Mouse (Mus musculus) cerebellum, adult 2 months (tissue): ENCODE measurements around the gene Cyb5r3. TPM values are rescaled to one million over a fixed set of nuclear protein-coding genes. Genes with fewer than 3 reads are reported as not detected.

ENCODE experiments used
- DNase-seq, 2 experiments: peaks; one replicate each; pipeline ENCODE4 v3.0.0; 2021
- H3K27ac ChIP-seq: fragments of 200-500 bp; 2 replicates; pipeline ENCODE4 v1.5.1; 2012; ENCODE audit warnings: low read length, control low read depth, inconsistent platforms; ENCODE audit not compliant: insufficient read depth
- H3K27me3 ChIP-seq: fragments of 200-500 bp; 2 replicates; pipeline ENCODE4 v1.6.1; 2012; ENCODE audit warnings: inconsistent platforms, mild to moderate bottlenecking, low read length, moderate library complexity; ENCODE audit not compliant: control insufficient read depth, insufficient read depth
- H3K4me1 ChIP-seq: fragments of 200-500 bp; 2 replicates; pipeline ENCODE4 v1.6.1; 2011; ENCODE audit warnings: low read length; ENCODE audit not compliant: control insufficient read depth, insufficient read depth
- H3K4me3 ChIP-seq: fragments of 200-500 bp; replicated peaks from 2 replicates; pipeline ENCODE3; 2011; ENCODE audit warnings: mild to moderate bottlenecking, low read depth, low read length, control low read depth; ENCODE audit not compliant: insufficient read depth
- CTCF ChIP-seq: fragments of 200-500 bp; IDR thresholded peaks from 2 replicates; pipeline ENCODE4 v1.5.1; 2011; ENCODE audit warnings: low read depth, mild to moderate bottlenecking, control low read depth, low read length, moderate library complexity, borderline replicate concordance; ENCODE audit not compliant: insufficient read depth
- POLR2A ChIP-seq: fragments of 200-500 bp; IDR thresholded peaks from 2 replicates; pipeline ENCODE4 v1.6.1; 2011; ENCODE audit warnings: low read length, control low read depth, borderline replicate concordance; ENCODE audit not compliant: insufficient read depth
- WGBS: fragments of 180-500 bp; shearing (Covaris S2); methylation state at CpG from one replicate; pipeline ENCODE4 v1.1.7; 2018; 5-methylcytosine and 5-hydroxymethylcytosine counted together
- polyA plus RNA-seq: library from polyadenylated mRNA; depleted of rRNA; stranded (reverse); fragments of >200 nt; gene quantifications from 2 replicates; pipeline ENCODE4 v1.2.3, GENCODE M21; 2012

Cyb5r3 gene
- polyA plus RNA-seq, 1 experiment = 68.6 TPM

- H3K27me3 ChIP-seq = no peaks in the 10 kb centered on the region
- WGBS = 39% methylated on average over 9 of the region's 9 CpGs
- DNase-seq = peak in 1 of 2 experiments; percentile 58
- H3K4me3 ChIP-seq = no peak overlapping the region
- TF ChIP-seq POLR2A (no peak), CTCF (no peak)
- no peak overlapping the region for H3K27ac ChIP-seq
- peaks cover 6% of the 10 kb centered on the region for H3K4me1 ChIP-seq
Observed at GRCm38 (mm10) chr15:83159823-83160222, 12.6 kb downstream of the Cyb5r3 start.

DNA sequence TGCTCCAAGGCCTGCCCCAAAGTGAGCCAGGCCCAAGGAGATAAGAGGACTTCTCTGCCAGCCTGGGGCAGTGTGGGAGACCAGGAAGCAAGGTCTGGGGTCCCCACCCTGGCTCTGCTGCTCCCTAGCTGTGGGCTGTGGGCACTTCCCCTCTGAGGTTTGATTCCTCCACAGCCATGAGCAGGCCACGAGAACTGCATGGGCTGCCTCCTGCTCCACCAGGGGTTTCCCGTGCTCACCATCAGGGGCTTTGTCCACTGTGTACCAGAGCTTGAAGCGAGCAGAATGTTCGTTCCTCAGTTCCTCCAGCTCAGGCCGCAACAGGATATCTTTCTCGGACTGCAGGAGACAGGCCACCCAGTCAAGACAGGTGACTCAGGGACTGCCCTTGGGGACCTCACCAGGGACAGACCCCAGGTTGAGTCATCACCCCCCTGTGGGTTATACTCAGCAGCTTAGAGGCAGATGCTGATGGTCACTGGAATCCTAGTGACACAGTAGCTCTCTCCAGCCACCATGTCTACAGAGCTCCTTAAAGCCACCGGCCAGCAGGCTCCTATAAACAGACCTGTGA, 13.7 kb downstream of the Cyb5r3 start:
- TF ChIP-seq CTCF = no peak
- TF ChIP-seq POLR2A = no peak
- Histone ChIP-seq H3K27ac (no peak overlapping the region), H3K27me3 (no peaks in the 10 kb centered on the region), H3K4me3 (no peak overlapping the region), H3K4me1 (peaks cover 6% of the 10 kb centered on the region)
- WGBS = 93% methylated on average over 7 of the region's 7 CpGs
- DNase-seq = no peak

DNA sequence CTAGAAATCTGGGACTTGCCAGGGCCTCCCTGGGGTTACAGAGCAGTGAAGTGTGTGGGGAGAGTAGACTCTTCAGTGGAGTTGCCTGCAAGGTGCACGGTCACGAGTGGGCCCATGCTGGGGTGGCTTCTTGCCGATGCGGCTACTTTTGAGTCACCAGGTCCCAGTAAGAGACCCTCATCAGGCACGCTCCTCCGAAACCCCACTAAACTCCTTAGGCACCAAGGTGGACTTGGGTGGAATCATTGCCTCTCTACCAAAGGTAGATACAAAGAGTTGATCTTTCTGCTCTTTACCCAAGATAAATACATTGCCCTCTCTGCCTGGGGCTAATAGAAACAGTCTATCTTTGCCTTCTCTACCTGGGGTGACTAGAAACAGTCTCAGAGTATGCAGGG, 14.7 kb downstream of the Cyb5r3 start:
- no peak for DNase-seq
- Histone ChIP-seq H3K27ac (no peak overlapping the region), H3K27me3 (no peaks in the 10 kb centered on the region), H3K4me3 (no peak overlapping the region), H3K4me1 (peaks cover 6% of the 10 kb centered on the region)
- 97% methylated on average over 6 of the region's 6 CpGs for whole genome bisulfite sequencing
- TF ChIP-seq POLR2A (no peak), CTCF (no peak)

- Histone ChIP-seq H3K27ac (no peak overlapping the region), H3K4me1 (peaks cover 6% of the 10 kb centered on the region), H3K4me3 (no peak overlapping the region), H3K27me3 (no peaks in the 10 kb centered on the region)
- TF ChIP-seq POLR2A (no peak), CTCF (peak; percentile 74)
- 77% methylated on average over 11 of the region's 11 CpGs for WGBS
- peak in 1 of 2 experiments; percentile 54 for DNase-seq
Observed at GRCm38 (mm10) chr15:83156929-83157666, 15.3 kb downstream of the Cyb5r3 start.

DNA sequence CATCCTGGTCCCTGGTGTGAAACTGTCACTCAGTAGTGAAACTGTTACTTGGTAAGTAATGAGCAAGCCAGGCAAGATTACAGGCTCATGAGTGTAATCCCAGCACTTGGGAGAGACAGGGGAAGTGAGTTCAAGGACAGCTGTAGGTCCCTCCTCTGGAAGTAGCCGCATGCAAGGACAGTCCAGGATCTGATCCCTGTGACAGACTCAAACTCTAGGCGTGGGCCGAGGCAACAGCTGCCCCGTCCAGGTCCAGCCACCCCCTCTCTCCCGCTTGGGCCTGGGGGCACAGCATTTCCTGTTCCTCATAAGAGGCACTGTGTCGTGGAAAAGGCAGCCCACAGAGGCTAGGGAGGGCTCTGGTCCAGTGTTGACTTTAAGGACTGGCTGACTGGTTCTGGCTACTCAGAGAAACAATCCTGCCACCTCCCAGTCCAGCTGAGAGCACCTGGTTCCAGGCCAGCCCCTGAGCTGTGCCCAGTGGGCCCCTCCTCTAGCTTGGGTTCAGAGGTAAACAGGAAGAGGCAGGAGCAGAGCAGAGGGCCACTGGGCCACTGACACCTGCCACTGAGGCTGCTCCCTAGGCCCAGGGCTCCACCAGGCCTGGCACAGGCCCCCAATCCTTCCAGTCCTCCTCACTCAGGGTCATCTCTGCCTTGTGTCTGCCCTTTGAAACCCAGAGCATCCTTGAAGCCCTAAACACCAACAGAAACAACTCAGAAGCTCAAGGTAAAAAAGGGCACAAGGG, 16.5 kb downstream of the Cyb5r3 start:
- 81% methylated on average over 6 of the region's 6 CpGs for WGBS
- peaks cover 6% of the 10 kb centered on the region for H3K4me1 ChIP-seq
- no peak overlapping the region for H3K4me3 ChIP-seq
- TF ChIP-seq CTCF (no peak), POLR2A (no peak)
- no peak overlapping the region for H3K27ac ChIP-seq
- no peaks in the 10 kb centered on the region for H3K27me3 ChIP-seq
- DNase-seq = no peak

DNA sequence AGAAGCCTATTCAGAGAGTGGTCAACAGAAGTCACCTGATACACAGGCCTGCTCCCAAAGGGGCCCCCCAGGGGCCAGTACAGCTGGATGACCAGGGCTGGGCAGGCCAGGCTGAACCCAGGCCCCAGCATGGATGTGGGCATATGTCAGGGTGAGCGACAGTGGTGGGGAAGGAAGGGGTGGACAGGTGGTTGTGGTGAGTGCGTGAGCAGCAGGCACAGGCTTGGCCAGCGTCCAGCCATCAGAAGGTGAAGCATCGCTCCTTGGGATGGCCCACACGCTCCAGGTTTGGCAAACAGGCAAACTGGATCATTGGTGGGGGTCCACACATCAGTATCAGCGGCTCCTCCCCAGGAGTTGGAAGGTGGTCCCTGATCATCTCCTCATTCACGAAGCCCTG, 18.1 kb downstream of the Cyb5r3 start:
- Histone ChIP-seq H3K27me3 (no peaks in the 10 kb centered on the region), H3K27ac (no peak overlapping the region), H3K4me1 (no peaks in the 10 kb centered on the region; the same call in none of the 2 replicates), H3K4me3 (no peak overlapping the region)
- no peak for TF ChIP-seq CTCF
- TF ChIP-seq POLR2A = no peak
- DNase-seq = no peak
- WGBS = 48% methylated on average over 7 of the region's 7 CpGs

DNA sequence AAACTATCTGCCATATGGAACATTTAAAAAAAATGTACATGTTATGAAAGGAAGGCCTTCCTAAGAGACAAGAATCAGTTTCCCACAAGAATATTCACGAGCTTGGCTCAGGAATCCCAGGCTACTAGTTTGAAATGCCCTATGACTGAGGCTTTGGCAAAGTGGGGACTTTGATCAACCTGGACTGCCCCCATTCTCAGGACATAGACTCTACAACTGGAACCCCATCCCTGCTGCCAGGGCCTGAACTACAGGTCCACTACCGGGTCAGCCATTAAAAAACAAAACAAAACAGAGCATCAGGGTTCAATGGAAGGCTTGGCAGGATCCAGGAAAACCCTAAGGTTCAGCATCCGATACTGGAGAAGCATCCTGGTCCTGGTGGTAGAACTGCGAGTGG, 21.7 kb downstream of the Cyb5r3 start:
- DNase-seq = no peak
- Histone ChIP-seq H3K4me3 (no peak overlapping the region), H3K27ac (0 out of 2 replicates have a peak overlapping the region, but pooled peaks have one; percentile 6), H3K27me3 (no peaks in the 10 kb centered on the region), H3K4me1 (peaks cover 2% of the 10 kb centered on the region; the same call in 1 of the 2 replicates)
- 76% methylated on average over 4 of the region's 4 CpGs for WGBS
- no peak for TF ChIP-seq POLR2A
- TF ChIP-seq CTCF = no peak

GRCm38 (mm10) chr15:83150073-83150442, 22.3 kb downstream of the Cyb5r3 start:
- 22% methylated on average over 3 of the region's 3 CpGs for WGBS
- DNase-seq = no peak
- TF ChIP-seq CTCF (no peak), POLR2A (no peak)
- H3K4me3 ChIP-seq = peak overlapping the region; percentile 99
- H3K27ac ChIP-seq = peak overlapping the region; percentile 100
- peaks cover 5% of the 10 kb centered on the region; the same call in 1 of the 2 replicates for H3K4me1 ChIP-seq
- H3K27me3 ChIP-seq = no peaks in the 10 kb centered on the region
